Mouse (Mus musculus): ENCODE measurements around the gene Fgfr2.

DNA sequence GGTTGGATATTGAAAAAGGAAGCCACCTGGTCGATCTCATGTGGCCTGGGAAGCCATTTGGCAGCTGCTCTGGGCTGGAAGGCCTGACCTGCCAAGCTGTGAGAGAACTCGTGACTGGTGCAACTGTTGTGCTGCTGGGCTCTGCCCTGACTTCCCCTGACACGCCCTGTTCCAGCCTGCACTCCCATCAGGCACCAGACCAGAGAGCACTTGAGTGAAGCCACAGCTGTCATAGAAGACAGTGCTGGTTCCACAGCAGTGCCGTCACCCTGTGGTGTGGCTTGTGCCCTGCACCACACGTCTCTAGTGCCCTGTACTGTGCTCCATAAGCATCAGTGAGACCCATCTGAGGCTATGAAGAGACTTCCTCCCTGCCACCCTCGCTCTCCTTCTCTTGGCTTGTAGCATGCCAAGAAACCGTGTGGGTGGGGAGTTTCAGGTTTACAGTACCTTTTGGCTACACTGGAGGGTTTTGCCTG lies 450.6 kb downstream of the Fgfr2 start:
- TF ChIP-seq POLR2A (IDR thresholded peaks at IDR 0.05; ENCODE audit: low read depth, low read length), result no peak
- TF ChIP-seq CTCF (IDR thresholded peaks at IDR 0.05; ENCODE audit: borderline replicate concordance, insufficient read depth, low read length), result no peak
